Mouse (Mus musculus) heart, postnatal 0 days (tissue): ENCODE data around the gene Lmln. TPM values are rescaled to one million over a fixed set of nuclear protein-coding genes. Genes with fewer than 3 reads are reported as not detected.

Experiments
- ATAC-seq: fragments of 200-750 bp; cut with Nextera tagmentation; 2 replicates; pipeline ENCODE4 v1.8.0; 2017; ENCODE audit warnings: low read depth, moderate number of reproducible peaks, moderate library complexity; ENCODE audit not compliant: insufficient read depth
- DNase-seq: peaks from one replicate; pipeline ENCODE4 v3.0.0-alpha.2; 2016; ENCODE audit warnings: low spot score
- H3K27ac ChIP-seq: fragments of 300-500 bp; sonication (generic); 2 replicates; pipeline ENCODE4 v1.5.1; 2014; ENCODE audit warnings: low read depth, mild to moderate bottlenecking
- H3K27me3 ChIP-seq: fragments of 300-500 bp; sonication (generic); 2 replicates; pipeline ENCODE4 v1.6.1; 2014; ENCODE audit warnings: low read length, mixed read lengths; ENCODE audit not compliant: control insufficient read depth, insufficient read depth
- H3K36me3 ChIP-seq: fragments of 300-500 bp; sonication (generic); replicated peaks from 2 replicates; pipeline ENCODE4 v1.6.1; 2014; ENCODE audit warnings: low read length, mixed read lengths; ENCODE audit not compliant: control insufficient read depth, insufficient read depth
- H3K4me1 ChIP-seq: fragments of 300-500 bp; sonication (generic); 2 replicates; pipeline ENCODE4 v1.6.1; 2014; ENCODE audit warnings: antibody characterized with exemption; ENCODE audit not compliant: control insufficient read depth, insufficient read depth
- H3K4me2 ChIP-seq: fragments of 300-500 bp; sonication (generic); 2 replicates; pipeline ENCODE4 v1.6.1; 2014; ENCODE audit warnings: low read depth, mild to moderate bottlenecking, low read length, moderate library complexity
- H3K4me3 ChIP-seq: fragments of 300-500 bp; sonication (generic); 2 replicates; pipeline ENCODE4 v1.5.1; 2014; ENCODE audit warnings: low read depth, low read length
- H3K9ac ChIP-seq: fragments of 300-500 bp; sonication (generic); replicated peaks from 2 replicates; pipeline ENCODE4 v1.6.1; 2014; ENCODE audit warnings: low read depth, low read length, mixed read lengths
- H3K9me3 ChIP-seq: fragments of 300-500 bp; sonication (generic); replicated peaks from 2 replicates; pipeline ENCODE4 v1.6.1; 2016; ENCODE audit warnings: low read length; ENCODE audit not compliant: control insufficient read depth
- CTCF ChIP-seq: IDR thresholded peaks from 2 replicates; pipeline ENCODE4 v1.5.1; 2016; ENCODE audit warnings: antibody characterized with exemption, control low read depth, low read depth
- EP300 ChIP-seq: IDR thresholded peaks from 2 replicates; pipeline ENCODE4 v1.6.1; 2016; ENCODE audit warnings: antibody characterized with exemption, low read depth
- WGBS: fragments of 180-500 bp; shearing (Covaris S2); extraction: QIAGEN DNeasy Blood & Tissue Kit; methylation state at CpG from one replicate; pipeline ENCODE4 v1.1.7; 2014; 5-methylcytosine and 5-hydroxymethylcytosine counted together
- polyA plus RNA-seq: library from polyadenylated mRNA; unstranded; fragments of >200 nt; fragmentation: Nextera tagmentation; extraction: Ambion mirVana; gene quantifications from 2 replicates; pipeline ENCODE4 v1.2.1, GENCODE M21; 2015
- total RNA-seq: library from RNA; depleted of rRNA; stranded (reverse); fragments of >200 nt; gene quantifications from 2 replicates; pipeline ENCODE4 v1.2.3, GENCODE M21; 2014; ENCODE audit warnings: low replicate concordance

Gene Lmln
- total and polyA plus RNA-seq, 2 experiments from 2014 or later = 1.1 to 3.5 TPM

DNA sequence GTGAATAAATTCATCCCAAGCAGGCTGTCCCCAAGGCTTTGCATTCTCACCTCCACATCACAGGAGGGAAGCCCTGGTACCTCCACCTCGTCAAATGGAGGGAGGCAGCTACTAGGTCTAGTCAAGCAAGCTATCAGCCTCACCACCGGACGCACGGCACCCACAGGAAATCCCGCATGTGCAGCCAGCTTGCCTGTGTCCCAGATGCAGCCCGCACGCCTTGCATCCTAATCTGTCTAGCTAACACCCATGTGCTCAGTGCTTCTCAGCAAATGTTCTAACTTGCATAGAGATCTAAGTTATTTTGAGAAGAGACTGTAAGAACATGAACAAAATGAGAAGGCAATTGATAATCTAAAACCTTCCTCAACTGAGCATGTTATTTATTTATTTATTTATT, 36.0 kb upstream of the Lmln start:
- H3K27me3 ChIP-seq = no peaks in the 10 kb centered on the region
- no peak overlapping the region for H3K4me3 ChIP-seq
- no peaks in the 10 kb centered on the region for H3K9me3 ChIP-seq
- 69% methylated on average over 7 of the region's 7 CpGs for WGBS
- H3K27ac ChIP-seq = no peak overlapping the region
- no peak for TF ChIP-seq CTCF
- no peak for TF ChIP-seq EP300
- no peak overlapping the region for H3K4me2 ChIP-seq
- no peaks in the 10 kb centered on the region for H3K4me1 ChIP-seq
- DNase-seq (no peak), ATAC-seq (no peak)
- H3K9ac ChIP-seq = no peak overlapping the region
- no peaks in the 10 kb centered on the region for H3K36me3 ChIP-seq

DNA sequence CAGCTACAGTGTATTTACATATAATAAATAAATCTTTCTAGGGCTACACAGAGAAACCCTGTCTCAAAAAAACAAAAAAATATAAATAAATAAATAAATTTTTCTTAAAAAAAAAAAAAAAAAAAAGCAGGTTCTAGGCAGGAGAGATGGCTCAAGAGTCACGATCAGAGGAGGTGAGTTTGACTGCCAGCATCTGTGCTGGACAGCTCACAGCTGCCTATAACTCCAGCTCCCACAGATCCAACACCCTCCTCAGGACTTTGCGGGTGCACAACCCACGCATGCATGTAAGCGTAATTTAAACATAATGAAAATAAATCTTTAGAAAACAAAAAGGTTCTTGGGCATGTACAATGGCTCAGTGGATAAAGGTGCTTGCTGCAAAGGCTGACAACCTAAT, 26.3 kb upstream of the Lmln start:
- Histone ChIP-seq H3K4me3 (no peak overlapping the region), H3K4me1 (no peaks in the 10 kb centered on the region), H3K9me3 (no peaks in the 10 kb centered on the region), H3K9ac (no peak overlapping the region), H3K36me3 (no peaks in the 10 kb centered on the region), H3K27me3 (no peaks in the 10 kb centered on the region), H3K4me2 (no peak overlapping the region), H3K27ac (no peak overlapping the region)
- WGBS = 65% methylated on average over 4 of the region's 4 CpGs
- no peak for TF ChIP-seq EP300
- no peak for DNase-seq
- ATAC-seq = no peak

DNA sequence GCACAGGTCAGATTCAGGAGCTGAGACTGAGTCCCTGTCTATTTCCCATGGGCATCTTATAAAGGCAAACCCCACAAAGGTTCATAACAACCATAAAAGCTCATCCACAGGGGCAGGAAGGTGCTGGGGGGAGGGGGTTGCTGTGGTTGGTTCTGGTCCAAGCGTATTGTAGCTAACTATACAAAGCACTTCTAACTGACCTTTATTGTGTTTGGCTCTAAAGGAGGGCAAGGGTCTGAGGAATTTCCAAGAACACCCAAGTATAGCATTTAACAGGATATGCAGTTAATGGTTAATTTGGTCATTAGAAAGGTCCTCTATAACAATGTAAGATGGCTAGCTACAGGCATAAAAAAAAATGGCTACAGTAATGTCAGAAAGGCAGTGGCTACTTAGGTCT, 19.6 kb upstream of the Lmln start:
- H3K36me3 ChIP-seq = no peaks in the 10 kb centered on the region
- H3K4me1 ChIP-seq = no peaks in the 10 kb centered on the region
- H3K9ac ChIP-seq = no peak overlapping the region
- H3K27ac ChIP-seq = peak overlapping the region; percentile 53
- no peak for ATAC-seq
- TF ChIP-seq EP300 = no peak
- TF ChIP-seq CTCF = no peak
- 75% methylated on average over 1 of the region's 1 CpGs for WGBS
- H3K4me2 ChIP-seq = no peak overlapping the region
- DNase-seq = no peak
- H3K9me3 ChIP-seq = no peaks in the 10 kb centered on the region
- H3K4me3 ChIP-seq = no peak overlapping the region
- H3K27me3 ChIP-seq = no peaks in the 10 kb centered on the region

DNA sequence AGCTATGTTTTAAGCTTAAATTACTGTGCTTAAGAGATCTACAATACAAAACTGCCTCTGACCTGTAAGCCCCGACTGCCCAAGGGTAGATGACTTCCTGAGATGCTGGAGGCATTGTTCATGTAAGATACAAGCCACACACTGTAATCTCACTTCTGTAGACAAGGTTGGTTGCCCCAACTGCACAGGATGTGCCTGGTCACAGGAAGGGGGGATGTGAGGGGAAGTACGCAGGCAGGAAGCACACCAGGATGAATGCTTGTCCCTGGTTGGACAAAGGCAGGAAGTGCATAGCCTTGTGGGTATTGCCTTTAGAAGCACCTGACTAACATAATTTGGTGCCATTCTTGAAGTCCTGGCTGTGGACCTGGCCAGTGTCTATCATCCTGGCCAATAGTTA, 19.1 kb upstream of the Lmln start:
- no peak for TF ChIP-seq EP300
- TF ChIP-seq CTCF = no peak
- Histone ChIP-seq H3K4me1 (no peaks in the 10 kb centered on the region), H3K9ac (no peak overlapping the region), H3K4me2 (no peak overlapping the region), H3K27me3 (no peaks in the 10 kb centered on the region), H3K36me3 (no peaks in the 10 kb centered on the region), H3K27ac (peak overlapping the region; percentile 53), H3K9me3 (no peaks in the 10 kb centered on the region), H3K4me3 (no peak overlapping the region)
- ATAC-seq (peak; percentile 72), DNase-seq (peak; percentile 13)
- 66% methylated on average over 2 of the region's 2 CpGs for WGBS

DNA sequence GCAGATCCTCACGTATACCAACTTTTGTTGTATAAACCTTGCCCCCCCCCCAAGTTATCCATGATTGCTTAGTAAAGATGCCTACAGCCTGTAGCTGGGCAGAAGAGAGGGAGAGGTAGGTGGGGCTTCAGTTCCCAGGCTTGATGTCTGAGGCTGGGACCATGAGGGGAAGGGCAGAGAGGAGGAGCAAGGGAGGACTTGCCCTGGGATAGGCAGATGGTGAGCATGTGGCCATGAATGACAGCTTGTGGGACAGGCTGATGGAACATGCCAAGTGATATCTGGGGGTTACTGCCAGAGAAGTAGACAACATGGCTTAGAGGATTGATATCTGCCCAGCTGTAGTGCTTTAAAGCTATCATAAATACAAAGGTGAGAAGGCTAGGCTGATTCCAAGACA, 14.3 kb upstream of the Lmln start:
- Histone ChIP-seq H3K4me1 (no peaks in the 10 kb centered on the region), H3K27me3 (no peaks in the 10 kb centered on the region), H3K9me3 (no peaks in the 10 kb centered on the region), H3K9ac (no peak overlapping the region), H3K4me3 (no peak overlapping the region), H3K36me3 (no peaks in the 10 kb centered on the region), H3K4me2 (no peak overlapping the region), H3K27ac (no peak overlapping the region)
- ATAC-seq (no peak), DNase-seq (no peak)
- no peak for TF ChIP-seq CTCF
- TF ChIP-seq EP300 = no peak
- 91% methylated on average over 1 of the region's 1 CpGs for WGBS

DNA sequence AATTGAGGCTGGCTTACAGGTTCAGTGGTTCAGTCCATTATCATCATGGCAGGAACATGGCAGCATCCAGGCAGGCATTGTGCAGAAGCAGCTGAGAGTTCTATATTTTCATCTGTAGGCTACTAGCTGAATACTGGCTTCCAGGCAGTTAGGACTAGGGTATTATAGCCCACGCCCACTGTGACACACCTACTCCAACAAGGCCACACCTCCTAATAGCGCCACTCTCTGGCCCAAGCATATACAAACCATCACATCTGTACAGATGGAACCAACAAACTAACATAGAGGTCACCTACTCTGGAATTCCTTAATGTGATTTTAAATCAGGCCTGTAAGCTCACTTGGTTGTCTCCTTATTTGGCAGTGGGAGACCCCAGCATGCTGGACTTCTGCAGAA, 13.6 kb upstream of the Lmln start:
- H3K27me3 ChIP-seq = no peaks in the 10 kb centered on the region
- no peak for DNase-seq
- WGBS = 64% methylated on average over 2 of the region's 2 CpGs
- no peak overlapping the region for H3K27ac ChIP-seq
- no peaks in the 10 kb centered on the region for H3K4me1 ChIP-seq
- H3K9me3 ChIP-seq = no peaks in the 10 kb centered on the region
- no peak overlapping the region for H3K4me3 ChIP-seq
- H3K36me3 ChIP-seq = no peaks in the 10 kb centered on the region
- no peak overlapping the region for H3K9ac ChIP-seq
- ATAC-seq = no peak
- no peak overlapping the region for H3K4me2 ChIP-seq
- no peak for TF ChIP-seq CTCF
- no peak for TF ChIP-seq EP300
